8 mouse cellular contexts compared by ENCODE assay signal in genomic region chr1:191025016-191026012, GRCm38 (mm10). TPM values are rescaled to one million over a fixed set of nuclear protein-coding genes. Genes with fewer than 3 reads are reported as not detected.
DNase-seq lines count a peak whose midpoint lies in the region; ATAC-seq and TF ChIP-seq lines count a peak whose summit lies in the region.

No protein-coding gene starts in this region.

- no peaks in the 10 kb centered on the region for H3K36me3 ChIP-seq in neural tube, embryonic 11.5 days (ENCODE audit: control insufficient read depth, insufficient read depth, low read length)
- H3K36me3 ChIP-seq in forebrain, embryonic 12.5 days (replicated peaks), result peaks cover 7% of the 10 kb centered on the region
- H3K36me3 ChIP-seq in hindbrain, embryonic 13.5 days, result peaks cover 7% of the 10 kb centered on the region

- H3K27ac ChIP-seq in neural tube, embryonic 11.5 days (ENCODE audit: low read depth, low read length), result peak overlapping the region; percentile 64
- H3K27ac ChIP-seq in bone marrow macrophage, adult 2 months (ENCODE audit: insufficient read depth, low read depth, low read length), result peak overlapping the region; percentile 36
- H3K27ac ChIP-seq in forebrain, embryonic 12.5 days, result peak overlapping the region; percentile 95
- peak overlapping the region; percentile 92 for H3K27ac ChIP-seq in hindbrain, embryonic 13.5 days

- peak; percentile 49 for ATAC-seq in neural tube, embryonic 11.5 days (ENCODE audit: insufficient read depth, low FRiP score, low TSS enrichment)
- no peak; the same call in none of the 2 replicates for ATAC-seq in forebrain, embryonic 12.5 days (ENCODE audit: low FRiP score)
- ATAC-seq in hindbrain, embryonic 13.5 days (ENCODE audit: low FRiP score), result peak; percentile 67
- peak; percentile 10; the same call in 1 of the 2 replicates for ATAC-seq in megakaryocyte progenitor cell, adult 5-6 weeks (replicated peaks; ENCODE audit: poor library complexity)

- peak; percentile 12 for DNase-seq in neural tube, embryonic 11.5 days (ENCODE audit: low spot score)
- DNase-seq in neural tube, embryonic 10.5 days (ENCODE audit: extremely low spot score, low spot score), result no peak
- DNase-seq in left cerebral cortex, postnatal 25 days (ENCODE audit: low spot score in 2 of 2), result peak; percentile 35 to 61
- peak; percentile 9 for DNase-seq in testis, postnatal 14 days (ENCODE audit: low spot score)

- peak overlapping the region; percentile 98 for H3K4me2 ChIP-seq in neural tube, embryonic 11.5 days (ENCODE audit: low read depth)
- peak overlapping the region; percentile 95 for H3K4me2 ChIP-seq in forebrain, embryonic 12.5 days
- peak overlapping the region; percentile 98 for H3K4me2 ChIP-seq in hindbrain, embryonic 13.5 days

- peak overlapping the region; percentile 74 for H3K4me3 ChIP-seq in neural tube, embryonic 11.5 days (ENCODE audit: low read depth, low read length)
- peak overlapping the region; percentile 92 for H3K4me3 ChIP-seq in bone marrow macrophage, adult 2 months (ENCODE audit: insufficient read depth, low read length)
- peak overlapping the region; percentile 84 for H3K4me3 ChIP-seq in forebrain, embryonic 12.5 days (replicated peaks)
- peak overlapping the region; percentile 80 for H3K4me3 ChIP-seq in hindbrain, embryonic 13.5 days

- no peak for TF ChIP-seq CTCF in bone marrow macrophage, adult 2 months (IDR thresholded peaks at IDR 0.05; ENCODE audit: low read depth, low read length)

- H3K4me1 ChIP-seq in neural tube, embryonic 11.5 days (ENCODE audit: control insufficient read depth, insufficient read depth, low read length), result peaks cover 4% of the 10 kb centered on the region; the same call in 1 of the 2 replicates
- H3K4me1 ChIP-seq in bone marrow macrophage, adult 2 months (ENCODE audit: control insufficient read depth, insufficient read depth, low read length), result peaks cover 22% of the 10 kb centered on the region
- peaks cover 20% of the 10 kb centered on the region for H3K4me1 ChIP-seq in forebrain, embryonic 12.5 days
- peaks cover 20% of the 10 kb centered on the region for H3K4me1 ChIP-seq in hindbrain, embryonic 13.5 days (replicated peaks)

- peak overlapping the region; percentile 89 for H3K9ac ChIP-seq in neural tube, embryonic 11.5 days (ENCODE audit: low read length)
- peak overlapping the region; percentile 91 for H3K9ac ChIP-seq in forebrain, embryonic 12.5 days
- peak overlapping the region; percentile 88 for H3K9ac ChIP-seq in hindbrain, embryonic 13.5 days

- intact Hi-C loops in left cerebral cortex, postnatal 25 days (cut with DNase I), result loop anchor here (1.0 kb wide), 1 partner anchor 37 kb away; the partner anchor contains the start of gene Tatdn3

- TF ChIP-seq POLR2A in bone marrow macrophage, adult 2 months (IDR thresholded peaks at IDR 0.05; ENCODE audit: borderline replicate concordance, low read depth, low read length), result no peak

- WGBS in neural tube, embryonic 11.5 days, result 2% methylated on average over 69 of the region's 69 CpGs
- 2% methylated on average over 56 of the region's 69 CpGs for WGBS in forebrain, embryonic 12.5 days
- 2% methylated on average over 51 of the region's 69 CpGs for WGBS in hindbrain, embryonic 13.5 days

- H3K27me3 ChIP-seq in neural tube, embryonic 11.5 days (ENCODE audit: control insufficient read depth, insufficient read depth, low read length), result no peaks in the 10 kb centered on the region
- H3K27me3 ChIP-seq in forebrain, embryonic 12.5 days, result no peaks in the 10 kb centered on the region
- no peaks in the 10 kb centered on the region for H3K27me3 ChIP-seq in hindbrain, embryonic 13.5 days

- no peaks in the 10 kb centered on the region for H3K9me3 ChIP-seq in neural tube, embryonic 11.5 days (ENCODE audit: control insufficient read depth, low read length)
- H3K9me3 ChIP-seq in forebrain, embryonic 12.5 days, result no peaks in the 10 kb centered on the region
- no peaks in the 10 kb centered on the region for H3K9me3 ChIP-seq in hindbrain, embryonic 13.5 days

RNA-seq across cellular contexts. Expression of gene Flvcr1, which starts 0.6 kb away (rescaled TPM):
- polyA plus RNA-seq in neural tube, embryonic 11.5 days (2014; fragmentation: Nextera tagmentation; extraction: Ambion mirVana), result 10.7 and 11.2 TPM in 2 replicates
- polyA plus RNA-seq in bone marrow macrophage, adult 2 months (2012; ENCODE audit: insufficient read depth, insufficient read length, missing spikeins), result 30.3 and 33.8 TPM in 2 replicates
- polyA plus RNA-seq in forebrain, embryonic 12.5 days (2016; fragmentation: Nextera tagmentation; extraction: Ambion mirVana), result 9.7 and 11.5 TPM in 2 replicates
- 5.6 and 8.3 TPM in 2 replicates for polyA plus RNA-seq in hindbrain, embryonic 13.5 days (2015; fragmentation: Nextera tagmentation; extraction: Ambion mirVana)
- total RNA-seq in left cerebral cortex, postnatal 25 days (2021), result 10 to 100 TPM; 13.0 to 15.3 TPM
- total RNA-seq in megakaryocyte progenitor cell, adult 5-6 weeks (2015), result 29.9 and 30.6 TPM in 2 replicates
- total RNA-seq in megakaryocyte progenitor cell, adult 5-6 weeks (2017), result 21.7 and 24.9 TPM in 2 replicates

RNA-seq across cellular contexts. Expression of gene Spata45, which starts 11.1 kb away (rescaled TPM):
- polyA plus RNA-seq in neural tube, embryonic 11.5 days (2014; fragmentation: Nextera tagmentation; extraction: Ambion mirVana), result not detected in 2 replicates
- not detected in 2 replicates for polyA plus RNA-seq in bone marrow macrophage, adult 2 months (2012; ENCODE audit: insufficient read depth, insufficient read length, missing spikeins)
- not detected in 2 replicates for polyA plus RNA-seq in forebrain, embryonic 12.5 days (2016; fragmentation: Nextera tagmentation; extraction: Ambion mirVana)
- polyA plus RNA-seq in hindbrain, embryonic 13.5 days (2015; fragmentation: Nextera tagmentation; extraction: Ambion mirVana), result not detected in 2 replicates
- total RNA-seq in left cerebral cortex, postnatal 25 days (2021), result not detected
- not detected in 2 replicates for total RNA-seq in megakaryocyte progenitor cell, adult 5-6 weeks (2015)
- total RNA-seq in megakaryocyte progenitor cell, adult 5-6 weeks (2017), result not detected in 2 replicates

RNA-seq across cellular contexts. Expression of gene Tatdn3, which starts 37.4 kb away (rescaled TPM):
- 9.4 and 13.3 TPM in 2 replicates for polyA plus RNA-seq in neural tube, embryonic 11.5 days (2014; fragmentation: Nextera tagmentation; extraction: Ambion mirVana)
- polyA plus RNA-seq in bone marrow macrophage, adult 2 months (2012; ENCODE audit: insufficient read depth, insufficient read length, missing spikeins), result 19.0 and 19.1 TPM in 2 replicates
- polyA plus RNA-seq in forebrain, embryonic 12.5 days (2016; fragmentation: Nextera tagmentation; extraction: Ambion mirVana), result 11.9 and 15.3 TPM in 2 replicates
- polyA plus RNA-seq in hindbrain, embryonic 13.5 days (2015; fragmentation: Nextera tagmentation; extraction: Ambion mirVana), result 14.1 and 14.5 TPM in 2 replicates
- 10 to 100 TPM; 26.6 to 27.1 TPM for total RNA-seq in left cerebral cortex, postnatal 25 days (2021)
- total RNA-seq in megakaryocyte progenitor cell, adult 5-6 weeks (2015), result 12.9 and 19.3 TPM in 2 replicates
- total RNA-seq in megakaryocyte progenitor cell, adult 5-6 weeks (2017), result 18.0 and 19.5 TPM in 2 replicates

RNA-seq across cellular contexts. Expression of gene Nsl1, which starts 37.5 kb away (rescaled TPM):
- polyA plus RNA-seq in neural tube, embryonic 11.5 days (2014; fragmentation: Nextera tagmentation; extraction: Ambion mirVana), result 19.7 and 22.9 TPM in 2 replicates
- polyA plus RNA-seq in bone marrow macrophage, adult 2 months (2012; ENCODE audit: insufficient read depth, insufficient read length, missing spikeins), result 7.7 and 9.5 TPM in 2 replicates
- 26.4 and 28.1 TPM in 2 replicates for polyA plus RNA-seq in forebrain, embryonic 12.5 days (2016; fragmentation: Nextera tagmentation; extraction: Ambion mirVana)
- 5.0 and 5.7 TPM in 2 replicates for polyA plus RNA-seq in hindbrain, embryonic 13.5 days (2015; fragmentation: Nextera tagmentation; extraction: Ambion mirVana)
- under 1 TPM; 0.32 to 0.69 TPM for total RNA-seq in left cerebral cortex, postnatal 25 days (2021)
- total RNA-seq in megakaryocyte progenitor cell, adult 5-6 weeks (2015), result 9.8 and 9.9 TPM in 2 replicates
- total RNA-seq in megakaryocyte progenitor cell, adult 5-6 weeks (2017), result 16.0 and 23.1 TPM in 2 replicates

RNA-seq across cellular contexts. Expression of gene Vash2, which starts 46.2 kb away (rescaled TPM):
- polyA plus RNA-seq in neural tube, embryonic 11.5 days (2014; fragmentation: Nextera tagmentation; extraction: Ambion mirVana), result 78.6 and 79.3 TPM in 2 replicates
- polyA plus RNA-seq in bone marrow macrophage, adult 2 months (2012; ENCODE audit: insufficient read depth, insufficient read length, missing spikeins), result 0.28 and 0.33 TPM in 2 replicates
- 65.0 and 65.5 TPM in 2 replicates for polyA plus RNA-seq in forebrain, embryonic 12.5 days (2016; fragmentation: Nextera tagmentation; extraction: Ambion mirVana)
- polyA plus RNA-seq in hindbrain, embryonic 13.5 days (2015; fragmentation: Nextera tagmentation; extraction: Ambion mirVana), result 92.4 and 94.1 TPM in 2 replicates
- 1 to 10 TPM; 1.8 to 1.9 TPM for total RNA-seq in left cerebral cortex, postnatal 25 days (2021)
- total RNA-seq in megakaryocyte progenitor cell, adult 5-6 weeks (2015), result 0.05 and 0.07 TPM in 2 replicates
- total RNA-seq in megakaryocyte progenitor cell, adult 5-6 weeks (2017), result 0.07 and 0.08 TPM in 2 replicates

Comparison
In these comparisons a context has a peak if more than half of its experiments do, and no peak if none do; other contexts are left out.
1. H3K27ac ChIP-seq: peak in every context shown above with its lines; median percentile 95 in forebrain, embryonic 12.5 days; 92 in hindbrain, embryonic 13.5 days; 64 in neural tube, embryonic 11.5 days; 36 in bone marrow macrophage, adult 2 months.